Mouse (Mus musculus) testis, postnatal 10 days (tissue): ENCODE measurements around the gene Pcmt1.
"Not testable (repeated sequence)": the region's sequence is repeated elsewhere in the genome, so short reads cannot be mapped to it uniquely, and the experiment has no call there.

Experiments used
- DNase-seq: peaks from one replicate; pipeline ENCODE4 v3.0.0; 2021; ENCODE audit warnings: low spot score

The Pcmt1 gene

DNA sequence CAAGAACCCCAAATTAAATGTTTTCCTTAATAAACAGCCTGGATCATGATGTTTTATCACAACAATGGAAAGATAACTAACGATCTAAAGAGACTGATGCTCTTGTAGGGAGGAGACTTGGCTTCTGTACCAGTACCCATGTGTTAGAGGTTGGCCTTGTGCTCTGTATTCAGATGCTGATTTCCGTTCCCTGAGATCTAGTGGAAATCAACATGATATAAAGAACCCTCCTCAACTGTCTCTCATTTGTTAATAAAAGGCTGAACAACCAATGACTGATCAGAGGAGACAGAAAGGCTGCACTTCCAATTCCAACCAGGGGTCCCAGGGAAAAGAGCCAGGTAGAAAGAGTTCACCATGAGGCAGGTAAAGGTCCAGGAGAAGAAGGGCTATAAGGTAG, 35.0 kb downstream of the Pcmt1 start:
- no peak for DNase-seq

DNA sequence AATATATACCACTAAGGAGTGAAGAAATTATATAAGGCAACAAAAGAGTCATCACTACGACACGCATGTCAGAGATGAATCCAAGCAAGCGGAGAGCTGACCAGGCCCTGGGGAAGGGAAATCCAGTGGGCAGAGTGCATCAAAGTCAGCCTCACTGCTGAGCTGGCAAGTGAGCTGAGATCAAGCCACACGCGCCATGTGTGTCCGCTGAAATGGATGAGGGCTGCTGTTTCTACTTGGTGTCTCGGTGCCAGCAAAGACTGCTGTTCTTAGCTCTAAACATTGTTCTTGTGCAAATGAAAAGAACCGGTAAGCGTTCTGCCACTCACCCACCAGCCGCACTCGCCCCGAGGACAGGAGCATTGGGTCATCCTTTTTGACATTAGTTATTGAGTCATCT, 40.6 kb downstream of the Pcmt1 start:
- no peak for DNase-seq

- no peak for DNase-seq
Observed at GRCm38 (mm10) chr10:7630951-7631720, 49.8 kb downstream of the Pcmt1 start.

DNA sequence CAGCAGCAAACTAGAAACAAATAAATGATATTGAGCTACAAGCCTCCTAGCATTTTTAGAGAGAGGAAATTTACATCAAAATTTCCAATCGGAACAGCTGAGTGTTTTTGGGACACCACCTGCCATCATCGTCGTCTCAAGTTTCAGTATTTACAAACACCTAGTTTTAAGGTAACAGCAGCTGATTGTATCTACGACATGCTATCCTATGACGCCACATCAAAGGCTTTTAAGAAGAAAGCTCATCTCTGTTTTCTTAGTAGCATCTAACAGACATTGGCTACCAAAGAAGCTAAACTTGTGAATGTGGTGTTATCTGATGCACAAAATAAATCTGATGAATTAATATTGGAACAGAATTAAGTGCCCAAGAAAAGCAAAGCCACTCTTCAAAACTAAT, 50.6 kb downstream of the Pcmt1 start:
- no peak for DNase-seq

GRCm38 (mm10) chr10:7629092-7629491, 51.8 kb downstream of the Pcmt1 start:
- no peak for DNase-seq

GRCm38 (mm10) chr10:7623861-7624518, 56.9 kb downstream of the Pcmt1 start:
- no peak for DNase-seq

DNA sequence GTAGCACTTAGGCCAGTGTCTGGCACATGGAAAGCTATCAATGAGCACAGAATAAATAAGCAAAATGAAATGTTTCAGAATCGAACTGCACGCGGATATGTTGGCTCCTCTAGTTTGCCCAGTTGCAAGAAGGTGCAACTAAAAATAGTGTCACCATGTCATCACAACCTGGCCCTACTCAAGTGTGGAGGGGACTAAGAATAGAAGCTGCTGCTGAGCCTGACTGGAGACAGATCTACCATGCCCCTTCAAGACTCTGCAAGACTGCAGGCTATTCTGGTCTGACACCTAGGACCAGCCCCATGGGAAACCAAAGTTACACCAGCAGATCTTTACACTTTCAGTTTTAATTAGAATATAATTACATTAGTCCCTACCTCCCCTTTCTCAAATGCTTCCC, 58.6 kb downstream of the Pcmt1 start:
- DNase-seq: no peak

- DNase-seq: no peak
Observed at GRCm38 (mm10) chr10:7620723-7621122, 60.2 kb downstream of the Pcmt1 start.

DNA sequence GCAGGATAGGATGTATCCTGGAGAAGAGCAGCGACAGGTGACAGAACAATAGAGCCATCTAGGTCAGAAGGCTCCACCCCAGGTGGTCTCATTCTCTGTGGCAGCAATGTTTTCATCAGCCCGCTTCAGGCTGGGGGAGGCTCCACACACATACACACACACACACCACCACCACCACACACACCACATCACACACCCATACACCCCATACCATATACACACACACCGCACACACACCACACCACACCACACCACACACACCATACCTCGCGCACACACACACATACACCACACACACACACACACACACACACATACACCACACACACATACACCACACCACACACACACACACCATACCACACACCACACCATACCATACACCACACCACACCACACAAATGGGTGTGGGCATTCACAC, 61.1 kb downstream of the Pcmt1 start:
- DNase-seq: no peak

- DNase-seq: not testable (repeated sequence)
Observed at GRCm38 (mm10) chr10:7617556-7617955, 63.4 kb downstream of the Pcmt1 start.

GRCm38 (mm10) chr10:7617146-7617545, 63.8 kb downstream of the Pcmt1 start:
- not testable (repeated sequence) for DNase-seq

- no peak for DNase-seq
Observed at GRCm38 (mm10) chr10:7614834-7615233, 66.1 kb downstream of the Pcmt1 start.

GRCm38 (mm10) chr10:7612210-7612609, 68.7 kb downstream of the Pcmt1 start:
- not testable (repeated sequence) for DNase-seq

DNA sequence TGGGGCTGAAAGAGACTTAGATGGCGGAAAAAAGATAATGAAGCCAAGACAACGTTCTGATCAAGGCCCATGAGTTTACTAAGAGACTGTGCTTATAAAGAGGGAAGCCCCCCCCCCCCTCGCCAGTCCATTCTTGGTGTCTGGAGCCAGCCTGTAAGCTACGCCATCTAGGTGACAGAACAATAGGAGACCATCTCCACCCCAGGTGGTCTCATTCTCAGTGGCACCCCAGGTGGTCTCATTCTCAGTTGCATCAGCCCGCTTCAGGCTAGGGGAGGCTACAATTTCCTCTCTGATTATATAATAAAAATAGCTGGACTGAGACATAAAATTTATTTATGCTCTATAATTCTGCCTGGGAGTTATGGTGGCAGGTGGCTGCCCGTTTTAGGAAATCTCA, 69.3 kb downstream of the Pcmt1 start:
- DNase-seq: no peak

DNA sequence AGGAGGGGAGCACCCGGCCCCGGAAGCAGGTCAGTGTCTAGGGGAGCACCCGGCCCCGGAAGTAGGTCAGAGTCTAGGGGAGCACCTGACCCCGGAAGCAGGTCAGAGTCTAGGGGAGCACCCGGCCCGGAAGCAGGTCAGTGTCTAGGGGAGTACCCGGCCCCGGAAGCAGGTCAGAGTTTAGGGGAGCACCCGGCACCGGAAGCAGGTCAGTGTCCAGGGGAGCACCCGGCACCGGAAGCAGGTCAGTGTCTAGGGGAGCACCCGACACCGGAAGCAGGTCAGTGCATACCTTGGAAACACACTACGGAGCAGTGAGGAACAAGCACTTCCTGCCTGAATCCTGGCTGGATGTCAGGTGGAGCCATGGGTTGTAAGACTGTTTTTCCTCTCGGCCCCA, 72.3 kb downstream of the Pcmt1 start:
- no peak for DNase-seq

DNA sequence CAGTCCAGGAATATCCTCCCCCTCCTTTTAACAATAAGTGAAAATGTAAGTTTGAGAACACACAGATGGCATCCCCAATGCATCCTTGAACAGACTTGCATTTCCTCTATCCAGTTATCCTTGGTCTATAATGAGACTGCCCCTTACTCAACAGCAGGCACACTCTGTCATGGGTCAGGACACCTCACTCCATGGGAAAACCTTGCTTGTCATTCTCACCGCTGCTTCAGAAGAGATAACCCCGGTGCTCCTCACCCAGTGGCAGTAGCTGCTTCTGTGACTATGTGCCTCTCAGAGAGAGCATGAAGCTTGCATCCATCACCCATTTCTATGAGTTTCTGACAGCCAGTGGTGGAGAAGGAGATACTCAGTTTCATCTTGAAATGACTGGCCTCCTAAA, 74.5 kb downstream of the Pcmt1 start:
- DNase-seq: no peak

DNA sequence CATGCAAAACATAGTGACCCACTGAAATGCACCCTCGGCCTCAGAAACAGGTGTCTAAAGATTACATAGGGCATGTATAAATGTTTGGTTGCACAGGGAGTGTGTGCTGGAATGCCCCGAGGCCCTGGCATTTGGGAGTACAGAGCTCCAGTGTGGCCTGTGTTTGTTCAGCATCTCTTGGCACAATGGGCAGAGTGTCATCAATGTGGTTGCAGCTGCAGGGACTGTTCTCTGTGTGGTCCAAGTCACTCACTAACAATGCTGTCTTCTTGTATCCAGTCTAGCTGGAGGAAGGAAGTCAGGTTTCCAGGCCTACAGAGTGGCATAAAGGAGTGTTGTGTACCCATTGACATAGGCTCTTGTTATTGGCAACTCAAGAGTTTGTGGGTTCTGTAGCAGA, 75.8 kb downstream of the Pcmt1 start:
- DNase-seq: no peak

GRCm38 (mm10) chr10:7600647-7601046, 80.3 kb downstream of the Pcmt1 start:
- DNase-seq: peak; percentile 86

DNA sequence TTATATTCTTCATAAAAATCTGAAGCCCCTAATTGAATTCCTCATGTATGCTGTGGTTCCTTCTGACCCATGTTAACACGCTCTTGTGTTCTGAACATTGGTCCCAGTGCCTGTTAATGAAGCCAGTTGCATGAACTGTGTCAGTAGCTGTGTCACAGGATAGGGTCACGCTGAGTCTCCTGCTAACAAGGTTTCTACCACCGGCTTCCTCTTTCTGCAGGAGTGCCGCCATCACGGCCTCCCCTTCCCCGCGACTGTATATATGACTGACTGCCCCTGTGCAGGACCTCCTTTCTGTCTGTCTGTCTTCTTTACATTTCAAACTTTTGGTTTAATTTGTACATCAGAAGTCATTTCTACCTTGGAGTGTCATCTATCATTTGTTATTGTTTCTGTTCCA, 82.8 kb downstream of the Pcmt1 start:
- no peak for DNase-seq

- no peak for DNase-seq
Observed at GRCm38 (mm10) chr10:7596251-7596650, 84.7 kb downstream of the Pcmt1 start.

- no peak for DNase-seq
Observed at GRCm38 (mm10) chr10:7594797-7595196, 86.1 kb downstream of the Pcmt1 start.

GRCm38 (mm10) chr10:7590792-7591191, 90.1 kb downstream of the Pcmt1 start:
- DNase-seq: no peak

DNA sequence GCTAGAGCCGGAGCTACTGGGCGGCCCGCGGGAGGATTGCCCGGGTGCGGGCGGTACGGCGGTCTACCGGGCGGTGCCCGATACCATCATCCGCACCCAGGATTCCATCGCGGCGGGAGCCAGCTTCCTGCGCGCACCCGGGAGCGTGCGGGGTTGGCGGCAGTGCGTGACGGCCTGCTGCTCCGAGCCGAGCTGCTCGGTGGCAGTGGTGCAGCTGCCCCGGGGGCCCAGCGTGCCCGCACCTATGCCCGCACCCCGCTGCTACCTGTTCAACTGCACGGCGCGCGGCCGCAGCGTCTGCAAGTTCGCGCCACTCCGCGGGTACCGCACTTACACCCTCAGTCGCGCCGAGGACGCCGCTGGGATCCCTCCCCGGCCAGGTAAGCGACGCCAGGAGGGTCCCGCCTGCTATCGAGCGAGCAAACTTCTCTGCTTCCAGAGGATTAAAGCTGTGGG, 90.7 kb downstream of the Pcmt1 start:
- DNase-seq: no peak
